Mouse (Mus musculus): ENCODE results near the gene Dnaja2.

The Dnaja2 gene

DNA sequence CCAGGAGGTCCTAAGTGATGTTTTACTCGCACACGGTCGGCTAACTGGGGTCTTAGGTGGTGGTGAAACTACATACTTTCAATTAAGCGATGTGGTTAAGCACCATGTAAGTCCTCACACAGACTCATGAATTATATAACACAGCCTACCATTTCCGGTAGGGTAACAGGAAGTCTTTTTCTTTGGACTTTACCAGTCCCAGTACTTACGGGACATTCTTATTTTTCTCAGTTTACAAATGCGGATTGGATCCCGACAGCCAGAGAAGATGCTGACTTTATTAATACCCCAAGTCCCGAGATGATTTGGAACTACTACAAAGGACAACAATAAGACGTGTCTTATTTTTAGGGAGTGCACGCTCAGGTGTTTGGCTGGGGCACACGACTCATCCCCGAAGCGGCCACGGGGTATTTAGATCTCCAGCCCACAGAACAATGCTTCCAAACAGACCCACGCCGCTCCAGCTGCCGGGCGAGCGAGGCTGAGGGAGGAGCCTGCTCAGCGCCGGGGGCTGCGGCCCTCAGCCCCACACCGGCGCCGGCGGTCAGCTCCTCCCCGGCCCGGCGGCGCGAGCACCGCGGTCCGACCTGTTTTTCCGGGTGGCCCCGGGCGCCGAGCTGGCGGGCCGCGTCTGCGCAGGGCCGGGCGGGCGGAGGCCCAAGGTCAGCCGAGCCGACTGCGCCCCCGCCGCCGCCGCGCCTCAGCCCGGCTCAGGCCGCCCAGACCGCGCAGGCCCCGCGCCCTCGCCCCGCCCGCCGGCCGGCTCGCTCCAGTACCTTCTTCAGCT is 558 bp downstream of the Dnaja2 start:
- peak; percentile 11 to 41 for DNase-seq

DNA sequence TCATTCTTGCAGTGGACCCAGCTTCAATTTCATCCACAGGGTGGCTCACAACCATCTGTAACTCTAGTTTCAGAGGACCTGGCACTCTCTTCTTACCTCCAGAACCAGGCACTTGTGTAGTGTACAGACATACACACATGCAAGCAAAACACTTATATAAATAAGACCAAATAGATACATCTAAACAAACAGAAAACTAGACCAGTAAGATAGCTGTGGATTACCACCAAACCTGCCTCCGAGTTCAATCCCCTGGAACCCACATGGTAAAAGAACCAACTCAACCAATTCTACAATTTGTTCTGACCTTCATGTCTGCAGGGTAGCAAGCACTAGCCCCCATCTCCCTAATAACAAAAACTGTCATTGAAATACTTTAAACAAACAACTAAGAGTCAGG is 3.2 kb downstream of the Dnaja2 start:
- no peak for DNase-seq

DNA sequence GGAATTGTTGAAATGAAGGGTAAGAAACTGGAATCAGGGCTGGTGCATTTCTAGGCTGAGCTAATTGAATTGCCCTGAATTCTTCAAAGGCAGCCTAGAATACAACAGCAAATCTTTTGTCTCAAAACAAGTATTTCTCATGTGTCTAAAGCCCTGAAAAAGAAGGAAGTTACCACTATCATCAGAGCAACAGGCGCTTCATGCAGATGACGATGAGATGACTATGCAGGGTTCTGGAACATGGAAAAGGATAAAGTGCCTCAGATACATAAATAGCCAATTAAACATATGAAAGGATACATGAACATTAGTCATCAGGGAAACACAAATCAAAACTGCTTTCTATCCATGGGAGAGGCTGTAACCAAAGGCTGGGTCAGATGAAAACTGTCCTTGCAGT is 18.8 kb downstream of the Dnaja2 start:
- no peak for DNase-seq

DNA sequence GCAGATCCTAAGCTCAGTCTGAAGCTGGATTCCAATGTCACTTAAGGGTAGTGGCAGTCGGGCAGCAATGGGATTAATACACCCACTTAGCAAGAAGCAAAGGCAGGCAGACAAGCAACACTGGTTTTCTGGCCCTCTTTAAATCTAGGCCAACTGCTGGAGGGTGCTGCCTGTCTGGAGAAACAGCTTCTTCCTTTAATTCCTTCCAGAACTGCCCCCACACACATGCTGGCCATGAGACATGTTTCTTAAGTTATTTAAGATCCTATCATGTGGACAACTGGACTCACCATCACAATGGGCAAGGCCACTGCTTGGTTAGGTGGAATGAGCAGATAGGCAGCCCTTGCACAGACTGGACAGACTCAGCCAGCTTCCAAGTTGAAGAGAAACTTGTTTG is 21.0 kb downstream of the Dnaja2 start:
- no peak for DNase-seq

DNA sequence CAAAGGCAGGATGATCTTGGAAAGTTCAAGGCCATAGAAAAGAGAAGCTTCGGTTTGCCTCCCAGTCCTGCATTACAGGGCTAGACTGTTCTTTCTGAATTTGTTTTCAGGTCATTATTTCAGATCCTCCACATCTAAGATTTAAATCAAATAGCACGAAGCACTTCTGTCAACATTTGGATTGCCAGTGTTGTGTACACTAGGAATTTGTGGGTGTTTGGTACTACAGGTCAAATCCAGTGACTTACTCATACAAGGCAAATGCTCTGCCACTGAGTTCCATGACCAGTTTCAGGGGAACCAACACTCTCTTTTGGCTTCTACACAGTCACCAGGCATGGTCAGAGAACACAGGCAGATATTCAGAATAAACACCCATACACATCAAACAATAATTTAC is 21.7 kb downstream of the Dnaja2 start:
- no peak for DNase-seq

DNA sequence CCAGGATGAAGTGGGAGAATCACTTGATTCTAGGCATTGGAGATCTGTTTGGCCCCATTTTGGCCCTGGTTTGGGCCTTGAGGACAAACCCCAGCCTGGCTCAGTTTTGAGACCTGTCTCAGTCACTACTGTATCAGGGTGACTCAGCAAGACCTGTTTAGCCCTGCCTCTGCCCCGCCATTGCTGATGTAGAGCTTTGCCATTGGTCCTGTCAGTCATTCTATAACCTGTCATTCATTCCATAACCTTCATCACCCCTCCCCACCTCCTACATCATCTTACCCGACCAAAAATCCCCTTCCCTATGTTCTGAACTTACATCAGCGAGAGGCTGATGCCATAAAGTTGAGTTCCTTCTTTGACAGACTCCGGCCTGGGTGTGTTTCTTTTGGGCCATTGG is 22.3 kb downstream of the Dnaja2 start:
- no peak for DNase-seq

DNA sequence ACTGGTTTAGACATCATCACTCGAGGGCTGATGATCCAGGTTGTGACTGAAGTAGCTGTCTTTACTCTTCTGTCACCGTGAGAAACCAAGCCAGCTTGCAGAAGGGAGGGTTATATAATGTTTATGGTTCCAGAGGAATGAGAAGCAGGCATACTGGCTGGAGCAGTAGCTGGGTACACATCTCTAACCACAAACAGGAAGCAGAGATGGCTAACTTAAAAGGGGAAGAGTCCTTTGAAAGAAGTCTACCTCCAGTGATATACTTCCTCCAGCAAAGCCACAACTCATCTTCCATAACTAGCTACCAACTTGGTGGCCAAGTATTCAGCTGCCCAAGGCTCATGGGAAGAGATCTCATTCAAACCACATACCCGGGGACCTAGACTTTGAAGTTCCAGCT is 23.7 kb downstream of the Dnaja2 start:
- no peak for DNase-seq

DNA sequence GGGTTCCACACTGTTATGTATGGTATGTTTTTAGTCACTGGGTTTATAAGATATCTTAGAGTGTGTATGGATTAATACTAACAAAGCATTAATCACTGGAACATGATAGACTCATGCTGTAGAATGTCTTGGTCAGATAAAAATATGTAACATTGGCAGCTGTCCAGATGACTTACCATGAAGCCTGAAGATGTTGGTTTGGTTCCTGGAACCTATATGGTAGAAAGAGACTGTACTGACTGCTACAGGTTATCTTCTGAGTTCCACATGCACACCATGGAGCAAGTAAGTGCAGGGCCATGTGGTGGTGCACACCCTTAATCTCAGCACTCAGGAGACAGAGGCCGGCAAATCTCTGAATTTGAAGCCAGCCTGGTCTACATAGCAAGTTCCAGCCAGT is 24.4 kb downstream of the Dnaja2 start:
- no peak for DNase-seq

DNA sequence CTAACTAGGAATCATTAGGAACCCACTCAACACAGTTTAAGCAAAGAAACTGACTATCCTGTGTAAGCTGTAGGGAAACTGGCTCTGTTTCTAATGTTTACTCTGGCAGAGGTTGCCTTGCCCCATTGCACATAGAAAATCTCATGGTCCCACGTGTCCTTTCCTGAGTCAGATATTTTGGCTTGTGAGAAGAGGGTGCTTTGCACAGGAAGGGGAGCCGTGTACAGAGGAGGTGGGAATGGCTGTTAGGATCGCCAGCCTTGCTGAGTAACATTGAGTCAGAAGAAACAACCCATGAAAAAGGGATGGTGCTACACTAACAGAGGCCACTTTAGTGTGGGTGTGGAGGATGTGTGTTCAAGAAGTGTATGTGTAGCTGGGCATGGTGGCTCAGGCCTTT is 26.2 kb downstream of the Dnaja2 start:
- DNase-seq: no peak

DNA sequence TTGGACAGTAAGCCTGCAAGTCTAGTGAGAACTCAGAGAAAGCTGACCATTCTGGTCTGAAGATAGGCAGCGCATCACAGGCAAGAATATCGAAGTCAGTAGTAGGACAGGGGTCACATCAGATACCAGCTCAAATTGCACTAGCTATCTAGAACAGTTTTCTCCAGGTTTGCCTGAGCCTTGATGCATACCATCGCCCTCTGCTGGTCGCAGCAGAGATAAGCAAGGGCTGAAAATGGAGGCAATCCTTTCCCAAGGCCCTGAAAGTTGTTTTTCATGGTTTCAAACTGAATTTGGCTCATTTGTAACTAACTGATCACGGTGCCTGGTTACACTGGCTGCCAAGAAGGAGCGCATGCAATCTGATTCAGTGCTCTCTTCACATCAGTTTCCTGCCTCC is 29.0 kb downstream of the Dnaja2 start:
- DNase-seq: peak; percentile 66 to 78

DNA sequence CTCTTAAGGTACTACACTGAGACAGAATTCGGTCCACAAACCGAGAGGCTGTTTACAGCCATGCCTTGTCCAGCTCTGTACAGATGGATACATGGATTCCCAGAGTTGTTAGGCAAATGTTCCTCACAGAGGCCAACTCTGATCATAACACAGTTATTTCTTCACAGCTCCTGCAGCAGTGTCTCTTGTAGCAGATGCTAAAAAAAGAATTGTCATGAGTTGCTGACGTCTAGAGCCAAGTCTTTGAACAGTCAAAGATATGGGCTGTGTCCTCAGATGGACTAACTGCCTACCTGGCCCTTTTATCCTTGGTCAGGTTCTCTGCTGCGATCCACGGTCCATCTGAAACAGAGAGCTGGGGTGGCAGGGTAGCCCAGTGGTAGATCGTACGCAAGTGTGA is 31.1 kb downstream of the Dnaja2 start:
- no peak for DNase-seq

DNA sequence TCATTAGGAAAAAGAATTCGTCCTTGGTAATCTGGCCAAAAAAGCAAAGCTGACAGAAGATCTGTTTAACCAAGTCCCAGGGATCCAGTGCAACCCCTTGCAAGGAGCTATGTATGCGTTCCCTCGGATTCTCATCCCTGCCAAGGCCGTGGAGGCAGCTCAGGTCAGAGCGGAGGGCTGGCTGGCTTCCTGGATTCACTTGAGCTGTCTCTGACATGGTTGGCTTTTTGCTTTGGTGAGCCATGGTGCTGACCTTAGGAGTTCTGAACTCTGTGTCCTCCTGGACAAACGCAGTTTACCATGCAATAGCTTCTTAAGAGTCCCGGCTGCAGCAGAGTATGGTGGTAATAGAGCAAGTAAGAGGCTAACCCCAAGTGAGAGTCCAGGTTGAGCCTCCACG is 33.8 kb downstream of the Dnaja2 start:
- no peak for DNase-seq

DNA sequence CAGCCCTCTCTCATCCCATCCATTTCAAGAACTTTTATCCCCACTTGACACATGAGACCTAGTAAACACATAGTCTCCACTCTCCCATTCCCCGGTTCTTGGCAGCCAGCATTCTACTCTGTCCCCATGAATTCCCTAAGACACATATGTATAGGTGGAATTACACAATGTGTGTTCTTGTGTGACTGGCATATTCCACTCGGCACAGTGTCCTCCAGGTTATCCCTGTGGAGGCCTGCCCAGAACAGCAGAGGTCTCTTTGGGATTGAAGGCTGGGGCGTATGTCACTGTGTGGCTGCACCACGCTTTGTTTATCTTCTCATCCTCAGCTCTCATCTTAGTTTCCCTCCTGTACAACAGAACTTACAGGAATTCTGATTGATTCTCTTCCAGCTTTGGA is 34.6 kb downstream of the Dnaja2 start:
- DNase-seq: no peak

DNA sequence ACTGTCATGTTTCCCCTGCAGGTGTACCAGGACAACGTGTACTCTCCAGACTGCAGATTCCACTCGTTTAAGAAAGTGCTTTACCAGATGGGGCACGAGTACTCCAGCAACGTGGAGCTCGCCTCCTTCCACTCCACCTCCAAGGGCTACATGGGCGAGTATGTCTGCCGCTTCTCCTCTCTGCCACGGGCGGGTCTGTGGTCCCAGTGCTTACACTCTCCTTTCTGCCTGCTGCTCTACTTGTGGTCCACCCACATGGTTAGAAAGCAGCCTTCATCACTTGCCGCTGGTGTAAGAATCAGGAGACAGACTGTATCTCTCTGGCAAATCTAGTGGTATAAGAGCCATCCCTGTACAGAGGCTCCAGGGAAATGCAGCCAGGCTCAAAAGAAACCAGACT is 37.2 kb downstream of the Dnaja2 start:
- no peak for DNase-seq

DNA sequence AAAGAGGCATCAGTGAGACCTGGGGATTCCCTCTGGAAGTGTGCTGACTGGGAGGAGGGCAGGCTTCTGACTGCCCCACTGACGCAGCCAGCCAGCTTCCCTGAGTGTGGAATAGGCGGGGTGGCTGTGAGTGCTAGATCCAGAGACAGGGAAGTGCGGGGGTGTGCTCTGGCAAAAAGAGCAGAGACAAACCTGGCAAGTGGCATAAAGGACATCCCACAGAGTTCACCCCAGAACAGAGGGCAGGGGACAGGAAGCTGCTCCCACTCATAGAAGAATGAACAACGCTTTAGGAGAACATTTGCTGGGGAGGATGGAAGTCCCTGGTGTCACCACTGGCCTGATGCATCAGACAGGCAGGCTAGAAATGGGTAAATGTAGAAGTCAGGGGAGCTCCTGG is 37.8 kb downstream of the Dnaja2 start:
- no peak for DNase-seq

DNA sequence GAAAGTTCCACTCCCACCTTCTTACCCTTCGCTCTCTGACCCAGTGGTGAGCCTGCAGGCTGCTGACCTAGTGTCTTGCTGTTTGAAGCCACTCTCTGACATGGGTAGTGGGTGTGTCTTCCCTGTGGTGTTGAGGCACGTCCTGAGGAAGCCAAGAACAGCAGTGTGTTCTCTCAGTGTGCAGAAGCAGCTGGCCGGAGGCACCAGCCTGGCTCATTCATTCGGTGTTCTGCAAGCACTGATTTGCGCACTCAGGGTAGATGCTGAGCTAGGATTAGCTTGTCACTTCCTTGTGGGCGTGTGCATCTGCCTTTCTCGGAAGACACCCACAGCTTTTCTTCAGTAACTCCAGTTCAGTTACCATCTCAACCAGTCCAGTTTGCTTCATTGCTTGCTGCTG is 39.8 kb downstream of the Dnaja2 start:
- no peak for DNase-seq

DNA sequence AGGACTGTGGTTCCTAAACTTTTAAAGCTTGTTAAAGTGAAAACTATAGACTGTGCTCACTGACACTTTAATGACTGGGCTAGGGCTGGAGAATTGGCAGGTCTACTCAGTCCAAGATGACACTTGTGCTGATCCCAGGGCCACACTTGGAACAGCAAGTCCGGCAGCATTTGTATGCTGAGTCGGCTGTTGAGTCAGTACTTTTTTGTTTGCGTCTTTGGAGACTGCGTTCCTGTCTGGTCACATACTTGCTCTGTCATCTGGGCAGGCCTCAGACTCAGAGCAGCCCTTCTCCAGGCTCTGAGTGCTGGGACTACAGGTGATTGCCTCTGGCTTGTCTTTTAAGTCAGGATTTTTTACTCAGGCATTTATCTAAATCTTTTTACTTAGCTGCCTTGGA is 41.9 kb downstream of the Dnaja2 start:
- DNase-seq: no peak

DNA sequence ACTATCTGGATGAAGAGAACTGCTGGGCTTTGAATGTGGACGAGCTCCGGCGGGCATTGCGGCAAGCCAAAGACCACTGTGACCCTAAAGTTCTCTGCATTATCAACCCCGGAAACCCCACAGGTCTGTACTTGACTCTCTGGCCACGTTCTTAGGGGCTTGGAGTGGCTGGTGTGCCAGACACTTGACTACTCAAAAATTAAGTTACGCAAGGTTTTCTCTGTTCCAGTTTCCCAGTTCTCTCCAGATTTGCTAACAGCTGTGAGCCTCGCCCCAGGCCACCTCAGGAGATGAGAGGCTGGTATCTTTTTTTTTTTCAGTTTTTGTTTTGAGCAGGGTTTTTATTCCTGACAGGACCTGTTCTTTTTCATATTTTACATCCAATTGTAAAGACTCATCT is 42.9 kb downstream of the Dnaja2 start:
- no peak for DNase-seq

DNA sequence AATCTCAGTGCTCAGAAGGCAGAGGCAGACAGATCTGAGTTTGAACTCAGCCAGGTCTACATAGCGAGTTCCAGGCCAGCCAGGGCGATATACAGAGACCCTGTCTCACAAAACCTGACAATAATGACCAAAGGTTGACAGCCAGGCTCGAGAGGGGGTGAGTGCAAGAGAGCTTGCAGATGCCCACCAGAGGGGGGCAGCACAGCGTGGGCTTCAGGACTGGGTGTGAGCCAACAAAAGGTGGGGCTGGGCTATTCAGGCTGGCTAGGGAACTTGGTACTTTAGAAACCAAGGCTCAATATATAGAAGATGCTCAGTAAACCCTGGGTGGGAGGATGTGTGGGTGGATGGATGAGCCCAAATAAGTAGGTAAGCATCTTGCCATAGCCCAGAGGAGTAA is 46.5 kb downstream of the Dnaja2 start:
- DNase-seq: no peak

DNA sequence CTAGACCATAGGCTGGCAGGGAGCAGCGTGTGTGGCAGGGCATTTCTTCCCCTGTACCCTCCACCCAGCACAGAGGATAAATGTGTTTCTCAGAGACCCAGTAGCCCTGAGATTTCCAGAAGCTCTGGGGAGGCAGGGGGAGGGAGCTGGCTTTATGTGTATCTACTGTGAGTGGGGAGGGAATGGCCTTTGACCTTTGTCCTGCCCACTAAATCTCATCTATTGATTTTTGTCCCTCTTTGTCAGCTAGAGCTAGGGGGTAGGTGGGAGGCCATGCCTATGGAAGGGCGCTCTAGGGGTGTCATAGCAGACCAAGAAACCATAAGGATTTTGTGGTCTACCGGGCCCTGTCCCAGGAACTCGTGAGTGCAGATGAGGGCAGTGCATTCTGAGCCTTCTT is 48.5 kb downstream of the Dnaja2 start:
- DNase-seq: no peak

DNA sequence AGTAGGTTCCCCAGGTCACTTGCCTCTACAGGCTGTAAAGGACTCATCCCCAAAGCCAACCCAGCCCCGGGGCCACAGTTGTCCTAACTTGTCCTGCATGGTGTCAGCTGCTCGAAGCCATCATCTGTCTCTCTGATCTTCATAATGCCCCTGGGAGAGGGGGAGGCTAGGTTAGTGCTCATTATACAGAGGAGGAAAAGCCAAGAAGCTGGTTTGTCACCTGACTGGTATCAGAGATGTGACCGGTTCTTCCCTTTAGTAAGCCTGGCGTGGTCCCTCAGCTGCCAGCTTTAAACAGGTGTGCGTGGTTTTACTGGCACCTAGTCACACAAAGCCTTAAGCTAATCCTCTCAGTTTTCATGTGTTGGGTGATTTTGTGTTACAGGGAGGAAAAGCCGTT is 50.4 kb downstream of the Dnaja2 start:
- no peak for DNase-seq

DNA sequence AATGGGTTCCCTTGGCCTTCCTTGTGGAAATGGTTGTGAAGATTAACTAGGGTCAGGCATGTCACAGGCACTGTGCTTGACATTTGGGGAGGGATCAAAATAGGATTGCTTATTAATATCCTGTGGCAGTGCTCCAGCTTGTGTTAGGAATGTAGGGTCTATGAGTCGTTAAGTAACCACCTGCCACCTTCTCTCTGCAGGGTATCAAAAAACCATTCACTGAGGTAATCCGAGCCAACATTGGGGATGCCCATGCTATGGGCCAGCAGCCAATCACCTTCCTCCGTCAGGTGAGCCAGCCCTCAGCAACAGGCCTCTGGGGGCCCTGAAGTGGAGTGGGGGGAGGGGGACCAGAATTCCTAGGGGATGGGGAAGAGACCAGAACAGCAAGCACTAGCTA is 52.1 kb downstream of the Dnaja2 start:
- DNase-seq: no peak

DNA sequence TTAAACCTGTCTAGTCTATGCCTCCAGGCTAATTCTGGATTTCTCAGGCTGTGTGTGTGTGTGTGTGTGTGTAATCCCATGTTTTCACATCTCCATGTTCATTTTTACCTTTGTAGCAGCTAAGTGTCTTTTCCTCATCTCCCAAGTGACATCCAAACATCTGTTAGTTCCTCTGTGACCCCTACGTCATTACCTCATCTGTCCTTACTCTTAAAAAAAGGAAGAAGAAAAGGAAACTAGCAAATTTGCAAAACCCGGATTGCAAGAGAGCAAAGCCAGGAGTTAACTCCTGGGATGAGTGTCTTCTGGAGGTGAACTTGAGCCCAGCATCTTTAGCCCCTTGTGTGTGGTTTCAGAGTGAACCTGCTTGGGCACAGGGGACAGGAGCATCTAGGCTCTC is 52.8 kb downstream of the Dnaja2 start:
- DNase-seq: no peak

DNA sequence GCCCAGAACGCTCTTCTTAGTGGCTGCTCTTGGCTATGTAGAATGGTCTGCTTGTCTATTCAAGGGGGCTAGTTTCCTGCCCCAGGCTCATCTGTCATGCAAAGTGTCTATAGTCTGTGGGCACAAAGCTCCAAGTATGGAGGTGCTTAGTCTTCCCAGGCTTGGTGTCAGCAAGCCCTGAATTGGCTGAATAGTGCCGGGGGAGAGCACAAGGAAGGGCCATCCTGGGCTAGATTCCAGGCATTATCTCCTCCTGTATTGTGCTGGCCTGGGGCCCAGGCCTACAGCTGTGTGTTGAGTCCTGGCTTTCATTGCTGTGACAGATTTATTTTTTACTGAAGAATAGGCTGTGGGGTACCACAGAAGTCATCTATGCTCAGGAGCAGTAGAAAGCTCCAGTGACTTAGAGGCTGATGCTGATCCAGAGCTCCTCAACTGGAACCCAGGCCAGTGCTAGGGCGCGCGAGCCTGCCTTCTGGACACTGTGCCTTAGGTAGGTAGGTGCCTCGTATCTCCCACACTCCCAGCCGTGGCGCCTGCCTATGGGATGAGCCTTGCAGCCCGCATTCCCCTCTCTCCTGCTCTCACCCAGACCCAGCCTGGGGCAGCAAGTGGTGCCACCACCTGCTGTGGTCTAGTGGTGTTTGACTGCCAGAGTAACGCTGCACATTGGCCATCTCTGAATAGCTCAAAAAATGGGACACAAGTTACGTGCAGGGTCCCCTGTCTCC is 54.0 kb downstream of the Dnaja2 start:
- peak; percentile 47 to 73 for DNase-seq

DNA sequence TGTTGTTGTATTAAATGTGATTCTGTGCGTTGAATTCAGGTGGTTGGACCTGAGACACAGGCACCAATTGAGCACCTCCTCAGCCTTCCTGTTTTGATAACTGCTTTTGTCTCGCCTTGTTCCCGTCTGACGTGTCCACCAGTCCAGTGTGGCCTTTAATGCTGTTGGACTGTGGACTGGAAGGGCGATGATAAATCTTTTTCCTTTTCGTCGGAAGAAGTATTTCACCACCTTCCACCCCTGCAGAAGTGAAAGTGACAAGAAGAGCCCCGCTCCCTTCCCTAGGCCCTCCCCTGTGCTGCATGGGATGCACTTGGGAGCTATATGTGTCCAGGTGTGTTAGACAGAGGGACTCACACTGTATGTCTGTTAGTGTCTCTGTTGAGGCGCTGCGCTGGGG is 54.7 kb downstream of the Dnaja2 start:
- DNase-seq: no peak

All from cerebellum, postnatal 25 days (tissue).